ENCODE assay signal across 17 mouse cellular contexts in the genomic region with DNA sequence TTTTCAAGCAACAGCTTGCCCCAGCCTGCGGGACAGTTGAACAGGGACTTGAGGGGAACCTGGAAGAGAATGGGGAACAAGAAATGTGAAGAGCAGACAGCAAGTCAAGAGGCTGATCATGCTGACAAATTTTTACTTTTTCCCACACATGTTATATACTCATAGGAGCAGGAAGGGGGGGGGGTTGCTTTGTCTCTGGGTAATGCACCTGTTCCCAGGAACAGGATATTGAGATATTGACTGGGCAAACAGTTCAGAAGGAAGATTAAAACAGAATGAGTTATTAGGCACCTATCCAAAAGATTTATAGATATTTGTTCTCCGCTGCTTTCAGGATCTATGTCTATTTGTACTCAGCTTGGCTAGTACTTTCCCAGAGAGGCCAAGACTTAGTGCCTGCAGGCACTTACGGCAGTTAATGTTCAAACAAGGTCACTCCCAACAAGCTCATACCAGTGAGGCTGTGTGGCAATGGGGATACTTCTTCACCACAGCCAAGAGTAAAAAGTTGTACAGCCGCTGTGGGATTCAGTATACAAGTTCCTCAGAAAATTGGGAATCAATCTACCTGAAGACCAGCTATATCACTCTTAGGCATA.
"Had no signal": no experiment of that assay in that cellular context is flagged by ENCODE, and none has a peak within 500 bp of the region (broad histone marks: within the 10 kb centered on the region; RNA-seq: fewer than 3 reads in every experiment).

No protein-coding gene starts in this region.

- H3K27ac ChIP-seq: hindbrain, embryonic 13.5 days; hindbrain, postnatal 0 days; limb, embryonic 13.5 days; liver, embryonic 15.5 days; lung, embryonic 15.5 days; midbrain, embryonic 10.5 days; neural tube, embryonic 15.5 days had no signal

- H3K36me3 ChIP-seq: hindbrain, embryonic 13.5 days; limb, embryonic 13.5 days; liver, embryonic 15.5 days; lung, embryonic 15.5 days; midbrain, embryonic 10.5 days; neural tube, embryonic 15.5 days had no signal

- H3K9ac ChIP-seq: hindbrain, embryonic 13.5 days; limb, embryonic 13.5 days; liver, embryonic 15.5 days; lung, embryonic 15.5 days; neural tube, embryonic 15.5 days had no signal

- H3K4me3 ChIP-seq: hindbrain, embryonic 13.5 days; limb, embryonic 13.5 days; liver, embryonic 15.5 days; lung, embryonic 15.5 days; midbrain, embryonic 10.5 days; myocyte; neural tube, embryonic 15.5 days had no signal

- H3K4me2 ChIP-seq: hindbrain, embryonic 13.5 days; limb, embryonic 13.5 days; liver, embryonic 11.5 days; liver, embryonic 15.5 days; lung, embryonic 15.5 days; neural tube, embryonic 15.5 days had no signal

- DNase-seq: kidney, postnatal 4 days; left cerebral cortex, postnatal 4 days; lung, postnatal 36 days; midbrain, embryonic 14.5 days; right cerebral cortex, adult 18-20 months; right cerebral cortex, postnatal 25 days; thymus, adult 18-20 months; thymus, postnatal 14 days had no signal

- H3K9me3 ChIP-seq: hindbrain, embryonic 13.5 days; limb, embryonic 13.5 days; liver, embryonic 15.5 days; lung, embryonic 15.5 days; midbrain, embryonic 10.5 days; neural tube, embryonic 15.5 days had no signal

- ATAC-seq: hindbrain, postnatal 0 days had no signal

- H3K4me1 ChIP-seq: hindbrain, embryonic 13.5 days; limb, embryonic 13.5 days; liver, embryonic 15.5 days; lung, embryonic 15.5 days; midbrain, embryonic 10.5 days; neural tube, embryonic 15.5 days had no signal

- H3K27me3 ChIP-seq: hindbrain, embryonic 13.5 days; limb, embryonic 13.5 days; liver, embryonic 15.5 days; lung, embryonic 15.5 days; neural tube, embryonic 15.5 days had no signal
